Mouse (Mus musculus) stomach, embryonic 14.5 days (tissue): ENCODE data around the gene Agpat2. TPM values are rescaled to one million over a fixed set of nuclear protein-coding genes. Genes with fewer than 3 reads are reported as not detected.

Source experiments
- ATAC-seq: fragments of 200-750 bp; cut with Nextera tagmentation; 2 replicates; pipeline ENCODE4 v1.8.0; 2017; ENCODE audit warnings: low read depth, moderate TSS enrichment; ENCODE audit not compliant: insufficient number of reproducible peaks, insufficient read depth, low FRiP score
- H3K27ac ChIP-seq: fragments of 300-500 bp; sonication (generic); 2 replicates; pipeline ENCODE4 v1.5.1; 2014; ENCODE audit warnings: mild to moderate bottlenecking, low read length, moderate library complexity, mixed read lengths
- H3K27me3 ChIP-seq: fragments of 300-500 bp; sonication (generic); 2 replicates; pipeline ENCODE4 v1.6.1; 2014; ENCODE audit warnings: low read length, control low read depth, mixed read lengths; ENCODE audit not compliant: control insufficient read depth, insufficient read depth
- H3K36me3 ChIP-seq: fragments of 300-500 bp; sonication (generic); 2 replicates; pipeline ENCODE4 v1.6.1; 2014; ENCODE audit warnings: mild to moderate bottlenecking, control low read depth, low read length, moderate library complexity, mixed read lengths; ENCODE audit not compliant: control insufficient read depth, insufficient read depth
- H3K4me1 ChIP-seq: fragments of 300-500 bp; sonication (generic); 2 replicates; pipeline ENCODE4 v1.6.1; 2014; ENCODE audit warnings: low read length, control low read depth, mixed read lengths; ENCODE audit not compliant: control insufficient read depth, insufficient read depth
- H3K4me2 ChIP-seq: fragments of 300-500 bp; sonication (generic); replicated peaks from 2 replicates; pipeline ENCODE4 v1.6.1; 2014; ENCODE audit warnings: low read depth, low read length, control low read depth
- H3K4me3 ChIP-seq: fragments of 300-500 bp; sonication (generic); 2 replicates; pipeline ENCODE4 v1.5.1; 2014; ENCODE audit warnings: low read depth, low read length, control low read depth
- H3K9ac ChIP-seq: fragments of 300-500 bp; sonication (generic); replicated peaks from 2 replicates; pipeline ENCODE4 v1.6.1; 2014; ENCODE audit warnings: low read depth, mild to moderate bottlenecking, control low read depth, low read length, moderate library complexity, mixed read lengths
- H3K9me3 ChIP-seq: fragments of 300-500 bp; sonication (generic); 2 replicates; pipeline ENCODE4 v1.6.1; 2016; ENCODE audit warnings: low read depth, low read length, control low read depth; ENCODE audit not compliant: control insufficient read depth
- WGBS: fragments of 180-500 bp; shearing (Covaris S2); extraction: QIAGEN DNeasy Blood & Tissue Kit; methylation state at CpG from one replicate; pipeline ENCODE4 v1.1.7; 2014; 5-methylcytosine and 5-hydroxymethylcytosine counted together
- polyA plus RNA-seq: library from polyadenylated mRNA; unstranded; fragments of >200 nt; fragmentation: Nextera tagmentation; extraction: Ambion mirVana; gene quantifications from 2 replicates; pipeline ENCODE4 v1.2.1, GENCODE M21; 2014

The Agpat2 gene
- polyA plus RNA-seq, 1 experiment from 2014 or later = 43.7 TPM

GRCm38 (mm10) chr2:26573396-26573795 lies 30.8 kb downstream of the Agpat2 start:
- peaks cover 8% of the 10 kb centered on the region; the same call in 1 of the 2 replicates for H3K4me1 ChIP-seq
- H3K4me2 ChIP-seq = no peak overlapping the region
- H3K9me3 ChIP-seq = no peaks in the 10 kb centered on the region
- no peak overlapping the region for H3K4me3 ChIP-seq
- H3K36me3 ChIP-seq = no peaks in the 10 kb centered on the region
- H3K27me3 ChIP-seq = no peaks in the 10 kb centered on the region
- ATAC-seq = no peak; the same call in 1 of the 2 replicates
- WGBS = 56% methylated on average over 12 of the region's 12 CpGs
- no peak overlapping the region for H3K9ac ChIP-seq
- peak overlapping the region; percentile 39; the same call in 1 of the 2 replicates for H3K27ac ChIP-seq

GRCm38 (mm10) chr2:26571826-26572225 lies 32.4 kb downstream of the Agpat2 start:
- H3K4me3 ChIP-seq = no peak overlapping the region
- H3K9ac ChIP-seq = no peak overlapping the region
- no peak overlapping the region for H3K4me2 ChIP-seq
- H3K27ac ChIP-seq = peak overlapping the region; percentile 52; the same call in 1 of the 2 replicates
- 50% methylated on average over 5 of the region's 5 CpGs for WGBS
- ATAC-seq = no peak
- no peaks in the 10 kb centered on the region for H3K9me3 ChIP-seq
- H3K4me1 ChIP-seq = peaks cover 5% of the 10 kb centered on the region; the same call in 1 of the 2 replicates
- no peaks in the 10 kb centered on the region for H3K27me3 ChIP-seq
- H3K36me3 ChIP-seq = no peaks in the 10 kb centered on the region

- no peaks in the 10 kb centered on the region for H3K27me3 ChIP-seq
- no peak overlapping the region for H3K4me3 ChIP-seq
- peaks cover 5% of the 10 kb centered on the region; the same call in 1 of the 2 replicates for H3K4me1 ChIP-seq
- peak overlapping the region; percentile 52; the same call in 1 of the 2 replicates for H3K27ac ChIP-seq
- no peak overlapping the region for H3K9ac ChIP-seq
- 77% methylated on average over 9 of the region's 9 CpGs for WGBS
- no peaks in the 10 kb centered on the region for H3K36me3 ChIP-seq
- H3K4me2 ChIP-seq = no peak overlapping the region
- no peaks in the 10 kb centered on the region for H3K9me3 ChIP-seq
- ATAC-seq = no peak
Measured at GRCm38 (mm10) chr2:26571400-26571799, 32.8 kb downstream of the Agpat2 start.

- Histone ChIP-seq H3K4me1 (peaks cover 5% of the 10 kb centered on the region; the same call in 1 of the 2 replicates), H3K9ac (no peak overlapping the region), H3K27me3 (no peaks in the 10 kb centered on the region), H3K9me3 (no peaks in the 10 kb centered on the region), H3K36me3 (no peaks in the 10 kb centered on the region), H3K4me3 (no peak overlapping the region), H3K4me2 (no peak overlapping the region), H3K27ac (no peak overlapping the region)
- ATAC-seq = no peak
- 5% methylated on average over 3 of the region's 3 CpGs for WGBS
Measured at GRCm38 (mm10) chr2:26570034-26570433, 34.2 kb downstream of the Agpat2 start.

- no peak overlapping the region for H3K4me2 ChIP-seq
- H3K27ac ChIP-seq = no peak overlapping the region
- H3K36me3 ChIP-seq = no peaks in the 10 kb centered on the region
- H3K4me3 ChIP-seq = no peak overlapping the region
- 16% methylated on average over 4 of the region's 4 CpGs for WGBS
- no peak for ATAC-seq
- H3K4me1 ChIP-seq = no peaks in the 10 kb centered on the region
- no peak overlapping the region for H3K9ac ChIP-seq
- H3K9me3 ChIP-seq = no peaks in the 10 kb centered on the region
- H3K27me3 ChIP-seq = no peaks in the 10 kb centered on the region
Measured at GRCm38 (mm10) chr2:26566221-26566620, 38.0 kb downstream of the Agpat2 start.

- no peak overlapping the region for H3K9ac ChIP-seq
- 36% methylated on average over 6 of the region's 6 CpGs for WGBS
- peak; percentile 67 for ATAC-seq
- no peak overlapping the region for H3K4me2 ChIP-seq
- H3K27ac ChIP-seq = no peak overlapping the region
- 0 out of 2 replicates have a peak, but pooled peaks cover 5% of the 10 kb centered on the region for H3K4me1 ChIP-seq
- H3K4me3 ChIP-seq = no peak overlapping the region
- no peaks in the 10 kb centered on the region for H3K36me3 ChIP-seq
- H3K9me3 ChIP-seq = no peaks in the 10 kb centered on the region
- H3K27me3 ChIP-seq = no peaks in the 10 kb centered on the region
Measured at GRCm38 (mm10) chr2:26561351-26562016, 42.7 kb downstream of the Agpat2 start.

- Histone ChIP-seq H3K9me3 (no peaks in the 10 kb centered on the region), H3K27ac (no peak overlapping the region), H3K4me3 (no peak overlapping the region), H3K4me2 (no peak overlapping the region), H3K4me1 (0 out of 2 replicates have a peak, but pooled peaks cover 5% of the 10 kb centered on the region), H3K27me3 (no peaks in the 10 kb centered on the region), H3K36me3 (no peaks in the 10 kb centered on the region), H3K9ac (no peak overlapping the region)
- ATAC-seq = no peak
- 82% methylated on average over 5 of the region's 5 CpGs for WGBS
Measured at GRCm38 (mm10) chr2:26560506-26560905, 43.7 kb downstream of the Agpat2 start.

- ATAC-seq = peak; percentile 68
- Histone ChIP-seq H3K4me2 (no peak overlapping the region), H3K4me3 (no peak overlapping the region), H3K27ac (peak overlapping the region; percentile 52; the same call in 1 of the 2 replicates), H3K9ac (no peak overlapping the region), H3K27me3 (no peaks in the 10 kb centered on the region), H3K36me3 (no peaks in the 10 kb centered on the region), H3K4me1 (0 out of 2 replicates have a peak, but pooled peaks cover 5% of the 10 kb centered on the region), H3K9me3 (no peaks in the 10 kb centered on the region)
- 25% methylated on average over 4 of the region's 4 CpGs for WGBS
Measured at GRCm38 (mm10) chr2:26556535-26556993, 47.7 kb downstream of the Agpat2 start.
